Mouse (Mus musculus) ES-CJ7 (cell line): ENCODE results near the gene 4931400O07Rik.

Source experiments
- DNase-seq: peaks from one replicate; pipeline ENCODE4 v3.0.0; 2011; ENCODE audit warnings: low read depth, low spot score

4931400O07Rik gene

GRCm38 (mm10) chrX:62467691-62468090 is at the start of gene 4931400O07Rik:
TSS of gene 4931400O07Rik (plus strand) at chrX:62467991.
- DNase-seq, result no peak
